Mouse (Mus musculus): ENCODE data around the gene Col8a2. TPM values are rescaled to one million over a fixed set of nuclear protein-coding genes. Genes with fewer than 3 reads are reported as not detected.
A peak's percentile ranks its signal among the peaks of the same experiment; 100 is the strongest.

The Col8a2 gene
- total RNA-seq (2021): 1 to 10 TPM; 5.7 to 5.9 TPM
- long read RNA-seq, experiment 1, full-length matches to known transcripts: 7 of 12 reads
- long read RNA-seq, experiment 1, partial matches to known transcripts: 1 of 12 reads
- long read RNA-seq, experiment 1, other reads (novel, unspliced or antisense): 4 of 12 reads
- long read RNA-seq, experiment 2, full-length matches to known transcripts: 11 of 16 reads
- long read RNA-seq, experiment 2, partial matches to known transcripts: 2 of 16 reads
- long read RNA-seq, experiment 2, other reads (novel, unspliced or antisense): 3 of 16 reads

DNA sequence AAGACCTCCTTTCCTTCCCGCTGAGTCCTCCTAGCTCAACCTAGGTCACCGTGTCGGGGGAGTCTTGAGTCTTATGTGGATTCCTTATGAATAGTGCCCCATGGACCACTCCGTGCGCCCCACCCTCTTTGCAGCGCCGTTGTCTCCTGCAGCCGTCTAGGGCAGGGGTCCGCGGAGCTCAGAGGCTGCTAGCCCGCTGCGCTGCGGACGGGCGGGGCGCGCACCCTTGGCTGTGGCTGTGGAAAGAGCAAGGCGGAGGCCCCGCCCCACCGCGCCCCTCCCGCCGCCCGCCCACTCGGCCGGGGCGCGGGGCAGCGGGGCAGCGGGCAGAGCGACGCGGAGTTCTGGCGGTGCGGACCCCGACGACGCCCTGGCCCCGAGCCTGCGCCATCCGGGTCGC lies at the start of gene Col8a2:
Gene Col8a2 (plus strand): TSS at position 302 of the 400 bp plus-strand sequence.
- peak; percentile 45 for DNase-seq

- no peak for DNase-seq
Measured at GRCm38 (mm10) chr4:126237721-126238242, 48.8 kb upstream of the Col8a2 start.

DNA sequence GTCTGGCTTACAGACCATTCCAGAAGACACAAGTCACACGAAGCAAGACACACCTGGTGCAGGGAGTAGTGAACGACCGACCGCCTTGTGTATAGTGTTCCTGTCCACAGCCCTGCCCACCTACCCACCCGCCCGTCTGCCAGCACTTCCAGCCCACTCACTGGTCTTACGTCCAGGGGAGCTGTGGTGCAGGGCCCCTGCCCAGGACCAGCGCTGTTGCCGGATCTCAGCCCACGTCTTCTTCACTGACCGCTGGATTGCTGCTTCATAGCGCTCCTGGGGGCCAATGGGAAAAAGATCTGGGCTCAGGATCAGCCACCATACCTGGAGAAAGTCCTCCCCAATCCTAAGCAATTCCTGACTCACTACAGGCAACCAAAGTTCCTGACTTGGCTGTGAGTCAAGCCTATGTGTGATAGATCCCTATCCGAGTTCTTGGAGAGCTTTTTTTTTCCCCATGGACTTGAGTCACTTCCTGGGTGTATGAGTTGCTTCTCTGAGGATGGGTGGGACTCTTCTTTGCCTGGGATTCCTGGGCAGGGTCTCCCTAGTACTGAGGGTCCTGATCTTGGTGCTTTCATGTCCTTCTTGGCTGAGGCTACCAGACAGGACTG lies 46.6 kb upstream of the Col8a2 start:
- no peak for DNase-seq

- no peak for DNase-seq
Measured at GRCm38 (mm10) chr4:126241956-126242355, 44.6 kb upstream of the Col8a2 start.

DNA sequence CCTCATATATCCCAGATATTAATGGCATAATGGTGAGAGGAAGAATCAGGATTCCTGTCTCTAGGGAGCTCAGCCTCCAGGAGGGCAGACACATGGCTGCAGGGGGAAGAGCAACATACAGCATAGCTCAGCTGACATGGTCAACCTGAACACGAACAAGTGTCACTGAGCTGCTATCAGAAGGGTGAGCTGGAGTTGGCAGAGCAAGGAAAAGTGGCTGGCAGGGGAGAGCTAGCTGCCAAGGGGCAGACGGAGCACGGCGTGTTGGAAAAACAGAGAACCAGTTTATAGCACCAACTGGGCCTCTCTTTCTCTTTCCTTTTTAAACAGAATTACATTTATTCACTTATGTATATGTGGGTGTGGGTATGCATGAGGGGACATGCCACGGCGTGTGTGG lies 44.1 kb upstream of the Col8a2 start:
- no peak for DNase-seq

DNA sequence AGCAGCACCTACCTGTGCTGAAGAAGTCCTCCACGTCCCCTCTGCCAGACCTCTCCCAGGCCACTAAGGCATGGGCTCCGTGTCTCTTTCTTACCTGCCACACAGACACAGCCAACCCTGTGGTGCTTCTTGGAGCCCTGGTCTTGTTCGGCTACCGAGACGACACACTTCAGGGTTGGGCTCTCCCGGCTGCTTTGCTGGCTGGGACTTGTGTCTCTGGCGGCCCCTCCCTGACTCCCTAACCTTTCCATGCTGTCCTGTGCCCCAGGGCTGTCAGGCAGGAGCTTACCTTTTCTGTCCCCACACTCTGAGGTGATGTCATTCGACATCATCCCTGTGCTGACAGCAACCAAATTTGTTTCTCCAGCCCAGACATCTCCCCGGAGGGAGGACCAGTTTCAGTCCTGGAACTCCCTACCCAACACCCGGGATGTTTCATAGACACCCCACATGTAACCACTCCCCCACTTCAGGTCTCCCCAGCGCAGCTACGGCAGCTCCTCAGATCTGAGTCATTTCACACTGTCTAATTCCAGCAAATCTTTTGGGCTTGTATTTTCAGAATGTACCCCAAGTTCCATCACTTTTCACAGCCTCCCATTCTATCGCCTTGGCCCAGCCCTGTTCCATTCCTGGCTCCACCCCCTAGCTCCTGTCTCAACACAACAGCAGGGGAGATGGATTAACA lies 40.2 kb upstream of the Col8a2 start:
- DNase-seq: no peak

DNA sequence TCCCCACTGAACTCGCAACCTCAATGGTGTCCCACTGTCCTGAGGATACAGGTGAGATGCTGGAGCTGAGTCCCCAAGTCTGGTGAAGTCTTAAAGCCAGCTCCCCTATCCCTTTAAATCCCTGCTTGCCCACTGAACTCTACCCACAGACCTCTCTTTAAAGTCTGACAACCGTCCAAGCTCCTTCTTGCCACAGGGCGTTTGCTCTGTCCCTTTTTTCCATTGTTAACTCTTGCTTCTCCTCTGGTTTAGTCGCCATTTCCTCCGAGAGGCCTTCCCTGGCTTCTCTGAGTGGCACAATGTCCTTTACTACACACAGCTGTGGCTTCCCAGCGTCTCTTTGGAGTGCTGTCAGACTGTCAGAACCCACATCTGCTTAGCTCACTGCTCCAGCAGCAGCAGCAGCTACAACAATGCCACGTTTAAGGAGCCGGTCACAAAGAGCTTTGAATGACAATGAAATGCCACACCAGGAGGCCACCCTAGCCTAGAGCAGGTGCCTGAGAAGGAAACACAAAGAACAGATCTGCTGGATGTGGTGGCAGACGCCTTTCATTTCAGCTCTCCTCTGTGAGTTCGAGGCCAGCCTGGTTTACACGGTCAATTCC lies 38.2 kb upstream of the Col8a2 start:
- no peak for DNase-seq

GRCm38 (mm10) chr4:126250659-126251058 lies 35.9 kb upstream of the Col8a2 start:
- DNase-seq: no peak

- no peak for DNase-seq
Measured at GRCm38 (mm10) chr4:126251655-126252254, 34.8 kb upstream of the Col8a2 start.

- no peak for DNase-seq
Measured at GRCm38 (mm10) chr4:126252411-126253237, 34.0 kb upstream of the Col8a2 start.

DNA sequence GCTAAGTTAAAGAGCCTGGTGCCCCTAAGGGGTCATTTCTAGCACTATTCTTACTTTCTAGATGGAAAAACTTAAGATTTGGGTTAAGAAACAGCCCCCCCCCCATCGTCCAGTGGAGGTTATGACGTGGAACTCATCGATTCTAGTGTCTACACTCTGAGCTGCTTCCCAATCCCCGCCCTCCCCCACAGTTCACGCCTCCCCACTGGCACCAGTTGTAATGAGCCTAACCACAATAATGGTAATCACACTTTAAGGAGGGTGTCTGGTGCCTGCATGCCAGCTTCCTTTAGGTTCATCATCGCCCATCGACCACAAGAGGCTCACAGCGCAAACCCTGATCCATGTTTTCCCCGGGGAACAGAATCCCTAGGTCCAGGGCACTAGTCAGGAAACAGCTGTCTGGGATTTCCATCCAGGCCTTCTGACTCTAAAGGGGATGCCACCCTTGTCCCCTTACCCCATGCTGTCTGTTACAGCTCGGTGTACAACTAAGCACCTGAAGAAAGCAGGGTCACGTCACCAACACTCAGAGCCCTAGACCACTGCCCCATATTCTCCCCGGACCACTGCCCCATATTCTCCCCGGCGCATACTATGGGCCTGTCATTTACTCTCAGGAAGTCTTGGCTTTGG lies 32.8 kb upstream of the Col8a2 start:
- no peak for DNase-seq

DNA sequence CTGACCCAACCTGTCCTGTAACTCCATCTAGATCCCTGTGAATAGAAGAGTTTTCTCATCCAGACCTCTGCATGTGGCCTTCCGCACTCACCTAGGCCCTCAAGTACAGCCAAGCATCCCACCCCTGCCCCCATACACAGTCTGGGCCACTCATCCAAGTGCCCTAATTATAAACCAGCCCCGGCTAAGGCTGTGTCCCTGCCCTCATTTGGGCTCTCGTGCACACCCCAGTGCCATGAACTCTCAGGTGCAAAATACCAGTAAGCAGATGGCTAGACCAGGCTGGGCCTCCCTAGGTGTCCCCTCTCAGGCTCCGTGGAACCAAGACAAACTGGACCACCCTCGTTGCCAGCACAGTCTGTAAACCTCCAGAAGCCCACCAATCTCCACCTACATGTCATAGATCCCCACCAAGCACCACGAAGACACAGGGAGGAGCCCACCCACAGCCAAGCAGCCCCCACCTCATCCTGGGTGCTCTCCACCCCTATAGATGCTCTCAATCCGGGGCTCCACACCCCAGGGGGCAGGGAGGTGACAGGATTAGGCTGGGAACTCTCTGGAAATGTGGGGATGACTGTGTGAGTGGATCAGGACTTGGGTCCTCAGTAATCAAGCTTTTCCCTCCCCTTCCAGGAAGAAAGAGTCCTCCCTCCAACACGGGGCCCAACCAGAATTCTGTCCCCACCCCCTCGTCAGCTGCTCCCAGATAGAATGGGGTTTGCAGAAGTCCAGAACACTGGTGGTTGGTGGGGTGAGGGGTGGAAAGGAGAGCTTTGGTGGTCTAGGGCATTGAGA lies 32.1 kb upstream of the Col8a2 start:
- peak; percentile 60 for DNase-seq

GRCm38 (mm10) chr4:126255113-126256001 lies 31.2 kb upstream of the Col8a2 start:
- peak; percentile 51 for DNase-seq

- peak; percentile 93 for DNase-seq
Measured at GRCm38 (mm10) chr4:126256131-126256791, 30.3 kb upstream of the Col8a2 start, which contains the start of gene Map7d1. Gene Map7d1 (minus strand): TSS chr4:126256343.

DNA sequence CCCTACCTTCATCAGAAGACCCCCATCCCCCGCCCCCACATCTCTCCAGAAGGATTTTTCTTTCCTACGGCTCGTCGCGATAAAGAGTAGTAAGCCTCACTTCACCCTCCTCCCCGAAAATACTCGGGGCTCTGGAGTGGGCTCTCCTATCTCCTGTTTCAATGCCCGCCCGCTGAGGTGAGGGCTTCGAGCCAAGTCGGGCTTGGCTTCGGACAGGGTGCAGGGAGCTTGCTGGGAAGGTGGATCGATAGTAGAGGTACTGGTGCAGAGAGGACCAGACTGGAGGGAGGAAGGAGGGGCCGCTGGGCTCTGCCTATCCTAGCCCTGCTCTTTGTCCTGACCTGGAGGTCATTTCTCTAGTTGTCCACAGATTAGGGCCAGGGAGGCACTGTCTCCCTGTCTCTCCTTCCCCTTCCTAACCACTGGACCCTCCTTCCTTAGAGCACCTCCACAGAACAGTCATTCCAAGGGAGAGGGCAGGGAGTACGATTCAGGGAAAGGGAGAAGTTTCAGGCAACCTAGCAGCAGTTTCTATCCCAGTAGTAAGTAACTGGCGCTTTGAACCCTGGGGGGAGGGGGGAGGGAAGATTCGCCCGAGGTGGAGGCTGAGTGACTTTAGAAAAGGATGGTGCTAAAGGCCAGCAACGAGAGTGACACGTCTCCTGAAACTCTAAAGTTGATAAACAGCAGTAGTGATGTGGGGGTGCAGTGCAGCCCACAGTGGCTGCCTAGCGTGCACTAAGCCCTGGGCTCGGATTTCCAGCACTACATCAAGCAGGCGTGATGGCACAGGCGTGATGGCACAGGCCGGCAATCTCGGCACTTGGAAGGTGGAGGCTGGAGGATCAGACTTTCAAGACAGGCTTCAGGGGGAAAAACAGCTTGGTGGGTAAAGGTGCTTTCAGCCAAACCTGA lies 29.4 kb upstream of the Col8a2 start:
- DNase-seq: peak; percentile 68

GRCm38 (mm10) chr4:126259063-126259462 lies 27.5 kb upstream of the Col8a2 start:
- no peak for DNase-seq

GRCm38 (mm10) chr4:126259523-126260160 lies 27.0 kb upstream of the Col8a2 start:
- peak; percentile 75 for DNase-seq

Measured in gastrocnemius, postnatal 10 days (tissue).